Mouse (Mus musculus) small intestine, adult 2 months (tissue): ENCODE results near the gene Mrpl43.

Experiments
- CTCF ChIP-seq: fragments of 200-500 bp; IDR thresholded peaks from 2 replicates; pipeline ENCODE4 v1.5.1; 2012; ENCODE audit warnings: low read depth, mild to moderate bottlenecking, control low read depth, inconsistent platforms, low read length, moderate library complexity, mixed read lengths; ENCODE audit not compliant: insufficient replicate concordance, insufficient read length; ENCODE audit errors: extremely low read depth
- POLR2A ChIP-seq: fragments of 200-500 bp; IDR thresholded peaks from 2 replicates; pipeline ENCODE4 v1.6.1; 2012; ENCODE audit warnings: low read depth, mild to moderate bottlenecking, control low read depth, inconsistent platforms, low read length, moderate library complexity

DNA sequence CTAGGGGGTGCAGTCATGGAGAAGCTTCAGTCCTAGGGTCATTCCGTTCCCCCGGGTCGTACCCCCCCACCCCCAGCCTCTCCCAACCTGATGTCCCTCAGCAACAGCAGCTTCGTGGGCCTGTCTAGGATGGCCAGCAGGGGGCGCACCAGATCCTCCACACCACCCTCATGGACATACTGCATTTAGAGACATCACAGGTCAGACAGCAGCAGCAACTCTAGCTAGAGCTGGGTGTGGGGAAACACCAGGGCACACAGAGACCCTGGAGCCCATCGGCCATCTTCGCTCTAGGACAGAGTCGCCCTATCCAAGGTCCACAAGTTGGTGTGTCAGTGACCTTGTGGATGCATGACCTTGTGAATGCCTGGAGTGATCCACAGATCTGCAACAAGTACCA lies 23.9 kb upstream of the Mrpl43 start:
- TF ChIP-seq CTCF (peak; percentile 86), POLR2A (no peak)
